Mouse (Mus musculus): ENCODE results near the gene Hnrnpf. TPM values are rescaled to one million over a fixed set of nuclear protein-coding genes. Genes with fewer than 3 reads are reported as not detected.

The Hnrnpf gene
- polyA plus RNA-seq, 1 experiment: 154 TPM

DNA sequence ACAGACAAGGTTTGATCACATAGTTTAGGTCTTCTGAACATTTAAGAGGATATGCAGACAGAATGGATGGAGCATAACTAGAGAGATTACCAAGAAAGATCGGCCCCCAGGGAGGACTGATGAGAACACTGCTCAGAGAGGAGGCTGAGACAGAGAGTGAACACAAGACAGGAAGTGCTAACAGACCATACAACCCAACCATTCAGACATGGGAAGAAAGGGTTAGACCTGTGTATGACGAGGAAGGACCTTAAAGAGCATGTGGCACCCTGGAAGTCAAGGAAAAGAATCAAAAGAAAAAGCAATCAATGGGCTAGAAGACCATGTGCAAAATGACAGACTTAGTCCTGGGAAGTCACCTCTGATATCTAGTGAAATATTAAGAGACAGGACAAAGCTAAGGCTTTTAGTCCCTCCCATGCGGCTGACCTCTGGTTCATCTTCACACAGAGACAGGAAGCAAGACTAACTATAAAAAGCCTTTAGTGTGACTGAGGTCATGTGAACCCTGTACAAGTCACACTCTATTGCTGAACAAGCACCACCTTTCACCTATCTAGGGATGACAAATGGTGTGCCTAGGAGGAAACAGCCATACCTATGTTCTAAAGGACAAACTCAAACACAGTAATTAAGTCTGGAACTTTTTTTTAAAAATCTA is 25.4 kb upstream of the Hnrnpf start:
- no peak for DNase-seq
- no peak overlapping the region for H3K4me3 ChIP-seq (replicated peaks; ENCODE audit: extremely low read depth, low read depth, low read length)

GRCm38 (mm10) chr6:117878700-117879407 is 21.3 kb upstream of the Hnrnpf start:
- WGBS: 11% methylated on average over 26 of the region's 26 CpGs
- no peak for TF ChIP-seq CTCF (IDR thresholded peaks at IDR 0.05; ENCODE audit: insufficient read depth, low read length)
- no peak; the same call in 1 of the 2 replicates for TF ChIP-seq POLR2A (IDR thresholded peaks at IDR 0.05; ENCODE audit: borderline replicate concordance, extremely low read depth, low read depth, low read length)
- no peak for DNase-seq
- peaks cover 5% of the 10 kb centered on the region; the same call in 1 of the 2 replicates for H3K4me1 ChIP-seq (ENCODE audit: control insufficient read depth, insufficient read depth, low read length)
- H3K4me3 ChIP-seq (replicated peaks; ENCODE audit: extremely low read depth, low read depth, low read length): peak overlapping the region; percentile 83

More for the DNA sequence above, 25.4 kb upstream of the Hnrnpf start:
- WGBS: 72% methylated on average over 3 of the region's 3 CpGs
- TF ChIP-seq CTCF (IDR thresholded peaks at IDR 0.05; ENCODE audit: insufficient read depth, low read length) (no peak), POLR2A (IDR thresholded peaks at IDR 0.05; ENCODE audit: borderline replicate concordance, extremely low read depth, low read depth, low read length) (no peak)
- H3K4me1 ChIP-seq (ENCODE audit: control insufficient read depth, insufficient read depth, low read length): no peaks in the 10 kb centered on the region

- H3K4me1 ChIP-seq (ENCODE audit: control insufficient read depth, insufficient read depth, low read length): peaks cover 5% of the 10 kb centered on the region; the same call in 1 of the 2 replicates
- under 1% methylated on average over 67 of the region's 67 CpGs for WGBS
- H3K4me3 ChIP-seq (replicated peaks; ENCODE audit: extremely low read depth, low read depth, low read length): peak overlapping the region; percentile 83
- TF ChIP-seq POLR2A (IDR thresholded peaks at IDR 0.05; ENCODE audit: borderline replicate concordance, extremely low read depth, low read depth, low read length) (peak; percentile 95), CTCF (IDR thresholded peaks at IDR 0.05; ENCODE audit: insufficient read depth, low read length) (peak; percentile 76)
- peak; percentile 100 for DNase-seq
These were observed 20.6 kb upstream of the Hnrnpf start for GRCm38 (mm10) chr6:117879408-117880115.

- H3K4me3 ChIP-seq (replicated peaks; ENCODE audit: extremely low read depth, low read depth, low read length): peak overlapping the region; percentile 58
- WGBS: 27% methylated on average over 3 of the region's 3 CpGs
- TF ChIP-seq CTCF (IDR thresholded peaks at IDR 0.05; ENCODE audit: insufficient read depth, low read length) (no peak), POLR2A (IDR thresholded peaks at IDR 0.05; ENCODE audit: borderline replicate concordance, extremely low read depth, low read depth, low read length) (no peak)
- no peak for DNase-seq
- H3K4me1 ChIP-seq (ENCODE audit: control insufficient read depth, insufficient read depth, low read length): peaks cover 5% of the 10 kb centered on the region; the same call in 1 of the 2 replicates
These were observed 19.7 kb upstream of the Hnrnpf start for GRCm38 (mm10) chr6:117880394-117880838.

DNA sequence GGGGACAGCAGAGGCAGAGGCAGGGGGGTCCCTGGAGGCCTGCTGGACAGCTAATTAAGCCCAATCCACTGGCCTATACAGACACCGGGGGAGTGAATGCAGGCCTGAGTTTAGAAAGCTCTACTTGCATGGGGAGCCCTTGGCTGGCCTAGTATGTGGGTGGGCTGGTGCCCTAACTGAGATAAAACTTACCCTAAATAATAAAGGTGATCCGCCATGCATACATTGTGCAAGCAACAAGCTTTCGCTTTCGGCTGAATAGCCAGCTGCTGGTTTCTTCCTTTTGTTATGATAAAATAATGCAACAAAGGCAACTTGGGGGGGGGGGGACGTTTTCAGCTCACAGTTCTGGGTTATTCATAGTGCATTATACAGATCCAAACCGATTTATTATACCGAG is 18.9 kb upstream of the Hnrnpf start:
- 83% methylated on average over 7 of the region's 7 CpGs for WGBS
- H3K4me3 ChIP-seq (replicated peaks; ENCODE audit: extremely low read depth, low read depth, low read length): no peak overlapping the region
- DNase-seq: no peak
- TF ChIP-seq CTCF (IDR thresholded peaks at IDR 0.05; ENCODE audit: insufficient read depth, low read length) (no peak), POLR2A (IDR thresholded peaks at IDR 0.05; ENCODE audit: borderline replicate concordance, extremely low read depth, low read depth, low read length) (no peak)
- H3K4me1 ChIP-seq (ENCODE audit: control insufficient read depth, insufficient read depth, low read length): peaks cover 5% of the 10 kb centered on the region; the same call in 1 of the 2 replicates

GRCm38 (mm10) chr6:117881997-117882396 is 18.1 kb upstream of the Hnrnpf start:
- no peak for TF ChIP-seq POLR2A (IDR thresholded peaks at IDR 0.05; ENCODE audit: borderline replicate concordance, extremely low read depth, low read depth, low read length)
- TF ChIP-seq CTCF (IDR thresholded peaks at IDR 0.05; ENCODE audit: insufficient read depth, low read length): no peak
- Histone ChIP-seq H3K4me1 (ENCODE audit: control insufficient read depth, insufficient read depth, low read length) (peaks cover 5% of the 10 kb centered on the region; the same call in 1 of the 2 replicates), H3K4me3 (replicated peaks; ENCODE audit: extremely low read depth, low read depth, low read length) (no peak overlapping the region)
- WGBS: 53% methylated on average over 7 of the region's 7 CpGs
- DNase-seq: no peak

- 71% methylated on average over 2 of the region's 2 CpGs for WGBS
- no peak for DNase-seq
- H3K4me1 ChIP-seq (ENCODE audit: control insufficient read depth, insufficient read depth, low read length): no peaks in the 10 kb centered on the region
- H3K4me3 ChIP-seq (replicated peaks; ENCODE audit: extremely low read depth, low read depth, low read length): no peak overlapping the region
- TF ChIP-seq CTCF (IDR thresholded peaks at IDR 0.05; ENCODE audit: insufficient read depth, low read length): no peak
- no peak for TF ChIP-seq POLR2A (IDR thresholded peaks at IDR 0.05; ENCODE audit: borderline replicate concordance, extremely low read depth, low read depth, low read length)
These were observed 14.2 kb upstream of the Hnrnpf start for GRCm38 (mm10) chr6:117885943-117886342.

GRCm38 (mm10) chr6:117888032-117888431 is 12.1 kb upstream of the Hnrnpf start:
- DNase-seq: no peak
- TF ChIP-seq POLR2A (IDR thresholded peaks at IDR 0.05; ENCODE audit: borderline replicate concordance, extremely low read depth, low read depth, low read length) (no peak), CTCF (IDR thresholded peaks at IDR 0.05; ENCODE audit: insufficient read depth, low read length) (no peak)
- H3K4me3 ChIP-seq (replicated peaks; ENCODE audit: extremely low read depth, low read depth, low read length): no peak overlapping the region
- WGBS: 59% methylated on average over 1 of the region's 1 CpGs
- H3K4me1 ChIP-seq (ENCODE audit: control insufficient read depth, insufficient read depth, low read length): no peaks in the 10 kb centered on the region

- TF ChIP-seq POLR2A (IDR thresholded peaks at IDR 0.05; ENCODE audit: borderline replicate concordance, extremely low read depth, low read depth, low read length): no peak
- TF ChIP-seq CTCF (IDR thresholded peaks at IDR 0.05; ENCODE audit: insufficient read depth, low read length): no peak
- H3K4me1 ChIP-seq (ENCODE audit: control insufficient read depth, insufficient read depth, low read length): no peaks in the 10 kb centered on the region
- no peak overlapping the region for H3K4me3 ChIP-seq (replicated peaks; ENCODE audit: extremely low read depth, low read depth, low read length)
- WGBS: 77% methylated on average over 2 of the region's 2 CpGs
- no peak for DNase-seq
These were observed 11.5 kb upstream of the Hnrnpf start for GRCm38 (mm10) chr6:117888642-117889096.

Data from lung, adult 2 months (tissue).